Mouse (Mus musculus) A20 (cell line): ENCODE results near the gene Gpcpd1.

Source experiments
- DNase-seq: peaks from one replicate; pipeline ENCODE4 v3.0.0-alpha.2; 2011; ENCODE audit warnings: low read depth, low spot score

The Gpcpd1 gene

GRCm38 (mm10) chr2:132586006-132586405 lies 1.5 kb downstream of the Gpcpd1 start:
- no peak for DNase-seq

- DNase-seq, result no peak
Observed at GRCm38 (mm10) chr2:132584191-132584590, 3.3 kb downstream of the Gpcpd1 start.

- no peak for DNase-seq
Observed at GRCm38 (mm10) chr2:132583126-132583525, 4.4 kb downstream of the Gpcpd1 start.

GRCm38 (mm10) chr2:132582227-132582626 lies 5.3 kb downstream of the Gpcpd1 start:
- DNase-seq, result no peak

- DNase-seq, result no peak
Observed at GRCm38 (mm10) chr2:132579689-132580088, 7.8 kb downstream of the Gpcpd1 start.

- no peak for DNase-seq
Observed at GRCm38 (mm10) chr2:132578711-132579110, 8.8 kb downstream of the Gpcpd1 start.

GRCm38 (mm10) chr2:132578059-132578458 lies 9.5 kb downstream of the Gpcpd1 start:
- peak; percentile 97 for DNase-seq

GRCm38 (mm10) chr2:132577431-132577981 lies 10.0 kb downstream of the Gpcpd1 start:
- DNase-seq, result peak; percentile 82

GRCm38 (mm10) chr2:132576522-132577135 lies 10.9 kb downstream of the Gpcpd1 start:
- DNase-seq, result peak; percentile 55

- peak; percentile 52 for DNase-seq
Observed at GRCm38 (mm10) chr2:132575759-132576439, 11.6 kb downstream of the Gpcpd1 start.

- DNase-seq, result peak; percentile 38
Observed at GRCm38 (mm10) chr2:132575256-132575655, 12.3 kb downstream of the Gpcpd1 start.

GRCm38 (mm10) chr2:132573280-132573679 lies 14.2 kb downstream of the Gpcpd1 start:
- DNase-seq, result no peak

- no peak for DNase-seq
Observed at GRCm38 (mm10) chr2:132572651-132573050, 14.9 kb downstream of the Gpcpd1 start.

- DNase-seq, result peak; percentile 77
Observed at GRCm38 (mm10) chr2:132571301-132571700, 16.2 kb downstream of the Gpcpd1 start.

GRCm38 (mm10) chr2:132570869-132571268 lies 16.7 kb downstream of the Gpcpd1 start:
- DNase-seq, result peak; percentile 71

- DNase-seq, result no peak
Observed at GRCm38 (mm10) chr2:132569686-132570085, 17.8 kb downstream of the Gpcpd1 start.

- DNase-seq, result no peak
Observed at GRCm38 (mm10) chr2:132567414-132567813, 20.1 kb downstream of the Gpcpd1 start.

- no peak for DNase-seq
Observed at GRCm38 (mm10) chr2:132561860-132562259, 25.7 kb downstream of the Gpcpd1 start.

GRCm38 (mm10) chr2:132527864-132528263 lies 59.7 kb downstream of the Gpcpd1 start:
- no peak for DNase-seq

GRCm38 (mm10) chr2:132526894-132527532 lies 60.5 kb downstream of the Gpcpd1 start:
- no peak for DNase-seq

GRCm38 (mm10) chr2:132526110-132526509 lies 61.4 kb downstream of the Gpcpd1 start:
- no peak for DNase-seq
